Mouse (Mus musculus) left cerebral cortex, adult 9 months (tissue): ENCODE measurements around the gene Zc3hav1l.
A peak's percentile ranks its signal among the peaks of the same experiment; 100 is the strongest.

Experiments used
- DNase-seq, 2 experiments: peaks; one replicate each; pipeline ENCODE4 v3.0.0; 2022; ENCODE audit warnings: low spot score in 2 of 2

Zc3hav1l gene

GRCm38 (mm10) chr6:38298761-38299401 is at the start of gene Zc3hav1l:
Gene Zc3hav1l, minus strand, starts transcription at chr6:38299259.
- peak; percentile 32 to 50 for DNase-seq

- no peak for DNase-seq
These were observed 48.8 kb upstream of the Zc3hav1l start for GRCm38 (mm10) chr6:38347875-38348274.

GRCm38 (mm10) chr6:38345796-38346195 is 46.7 kb upstream of the Zc3hav1l start:
- DNase-seq, result no peak

- no peak for DNase-seq
These were observed 45.1 kb upstream of the Zc3hav1l start for GRCm38 (mm10) chr6:38344006-38344670.

- no peak for DNase-seq
These were observed 44.5 kb upstream of the Zc3hav1l start for GRCm38 (mm10) chr6:38343581-38343980.

GRCm38 (mm10) chr6:38342666-38342992 is 43.6 kb upstream of the Zc3hav1l start:
- DNase-seq, result no peak

GRCm38 (mm10) chr6:38341751-38342665 is 42.9 kb upstream of the Zc3hav1l start:
- DNase-seq, result no peak

- no peak for DNase-seq
These were observed 40.0 kb upstream of the Zc3hav1l start for GRCm38 (mm10) chr6:38339078-38339477.

- DNase-seq, result no peak
These were observed 38.9 kb upstream of the Zc3hav1l start for GRCm38 (mm10) chr6:38337951-38338350.

GRCm38 (mm10) chr6:38337166-38337705 is 38.2 kb upstream of the Zc3hav1l start:
- no peak for DNase-seq

GRCm38 (mm10) chr6:38335264-38335663 is 36.2 kb upstream of the Zc3hav1l start:
- DNase-seq, result no peak

GRCm38 (mm10) chr6:38326596-38326995 is 27.5 kb upstream of the Zc3hav1l start:
- DNase-seq, result peak in 1 of 2 experiments; percentile 43

- DNase-seq, result no peak
These were observed 21.6 kb upstream of the Zc3hav1l start for GRCm38 (mm10) chr6:38320621-38321020.

GRCm38 (mm10) chr6:38316050-38316449 is 17.0 kb upstream of the Zc3hav1l start:
- DNase-seq, result no peak

- no peak for DNase-seq
These were observed 10.7 kb upstream of the Zc3hav1l start for GRCm38 (mm10) chr6:38309741-38310140.

GRCm38 (mm10) chr6:38304981-38305380 is 5.9 kb upstream of the Zc3hav1l start:
- DNase-seq, result no peak

GRCm38 (mm10) chr6:38298246-38298635 is 818 bp downstream of the Zc3hav1l start:
- no peak for DNase-seq

GRCm38 (mm10) chr6:38297580-38298245 is 1.3 kb downstream of the Zc3hav1l start:
- no peak for DNase-seq

- no peak for DNase-seq
These were observed 5.4 kb downstream of the Zc3hav1l start for GRCm38 (mm10) chr6:38293708-38294107.

- no peak for DNase-seq
These were observed 6.0 kb downstream of the Zc3hav1l start for GRCm38 (mm10) chr6:38292871-38293646.

- DNase-seq, result no peak
These were observed 14.6 kb downstream of the Zc3hav1l start for GRCm38 (mm10) chr6:38284422-38284821.
